Mouse (Mus musculus): ENCODE measurements around the gene Acsbg1. TPM values are rescaled to one million over a fixed set of nuclear protein-coding genes. Genes with fewer than 3 reads are reported as not detected.
"Not testable (repeated sequence)": the region's sequence is repeated elsewhere in the genome, so short reads cannot be mapped to it uniquely, and the experiment has no call there.

Acsbg1 gene
- under 1 TPM in 1 of 2 experiments, not detected in 1; 0.09 TPM for total RNA-seq (2021)

GRCm38 (mm10) chr9:54661605-54662377 lies at the start of gene Acsbg1:
Gene Acsbg1 (minus strand): TSS chr9:54661870.
- no peak for DNase-seq

DNA sequence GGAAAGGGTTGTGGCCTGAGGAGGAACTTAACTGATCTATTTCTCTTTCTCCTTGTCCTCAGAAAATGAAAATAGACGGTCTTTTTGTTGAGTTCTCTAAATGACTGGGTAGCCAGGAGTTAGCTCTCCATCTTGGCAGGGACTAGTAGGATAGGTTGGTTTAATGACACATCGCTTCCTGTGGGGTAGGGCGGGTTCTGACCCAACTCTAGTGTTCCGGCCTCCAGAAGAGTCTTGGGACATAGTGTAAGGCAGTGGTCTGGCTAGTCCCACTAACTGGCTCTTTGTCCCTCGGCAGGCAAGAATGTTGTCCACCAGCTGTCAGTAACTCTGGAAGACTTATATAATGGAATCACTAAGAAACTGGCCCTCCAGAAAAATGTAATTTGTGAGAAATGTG lies 46.4 kb upstream of the Acsbg1 start:
- no peak for DNase-seq

- DNase-seq = no peak
These were observed 45.8 kb upstream of the Acsbg1 start for GRCm38 (mm10) chr9:54707288-54707999.

- DNase-seq = no peak
These were observed 43.9 kb upstream of the Acsbg1 start for GRCm38 (mm10) chr9:54705561-54705960.

- DNase-seq = no peak
These were observed 42.7 kb upstream of the Acsbg1 start for GRCm38 (mm10) chr9:54704361-54704760.

DNA sequence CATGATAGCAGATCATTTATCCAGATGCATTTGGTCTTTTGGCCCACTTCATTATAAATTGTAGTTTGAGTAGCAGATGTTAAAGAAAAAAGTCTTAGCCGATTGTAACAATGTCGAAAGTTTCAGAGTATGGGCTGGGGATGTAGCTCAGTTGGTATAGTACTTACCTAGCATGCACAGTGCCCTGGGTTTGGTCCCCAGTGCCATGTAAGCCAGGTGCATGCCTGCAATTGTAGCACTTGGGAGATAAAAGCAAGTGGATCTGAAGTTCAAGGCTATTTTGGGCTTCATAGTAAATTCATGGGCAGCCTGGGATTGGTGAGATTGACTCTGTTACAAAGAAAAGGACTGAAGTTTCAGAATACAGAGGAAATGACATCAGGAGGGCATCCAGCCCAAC lies 40.9 kb upstream of the Acsbg1 start:
- no peak for DNase-seq

DNA sequence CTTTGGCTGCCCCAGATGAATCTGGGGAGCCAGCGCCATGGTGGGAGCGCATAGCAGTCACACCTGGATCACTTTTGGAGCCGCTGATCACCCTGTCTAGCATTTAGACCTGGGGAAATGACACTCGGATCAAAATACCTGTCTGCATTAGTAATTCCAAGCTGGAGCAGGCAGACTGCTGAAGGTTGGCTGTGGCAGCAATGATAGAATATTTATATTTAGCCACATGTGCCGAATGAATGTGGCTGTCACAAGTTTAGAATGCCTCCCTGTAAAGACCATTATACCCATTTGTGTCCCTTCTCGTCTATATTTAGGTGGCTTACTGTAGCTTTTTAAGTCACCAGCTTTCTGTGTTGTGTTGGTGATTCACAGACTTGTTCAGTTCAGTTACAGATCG lies 39.1 kb upstream of the Acsbg1 start:
- peak; percentile 21 for DNase-seq

DNA sequence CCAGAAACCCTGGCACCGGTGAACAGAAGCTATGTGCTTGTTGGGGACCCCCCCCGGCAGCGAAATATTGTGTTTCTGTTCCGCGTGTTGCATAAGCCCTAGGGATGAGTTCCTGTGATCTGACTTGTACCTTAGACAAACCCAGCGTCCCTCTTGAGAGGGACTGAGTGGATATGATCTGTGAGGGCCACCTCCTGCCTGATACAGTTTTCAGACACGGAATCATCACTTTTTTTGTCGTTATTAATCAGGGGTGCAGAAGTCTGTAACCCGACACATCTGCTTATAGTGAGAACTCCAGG lies 38.5 kb upstream of the Acsbg1 start:
- no peak for DNase-seq

DNA sequence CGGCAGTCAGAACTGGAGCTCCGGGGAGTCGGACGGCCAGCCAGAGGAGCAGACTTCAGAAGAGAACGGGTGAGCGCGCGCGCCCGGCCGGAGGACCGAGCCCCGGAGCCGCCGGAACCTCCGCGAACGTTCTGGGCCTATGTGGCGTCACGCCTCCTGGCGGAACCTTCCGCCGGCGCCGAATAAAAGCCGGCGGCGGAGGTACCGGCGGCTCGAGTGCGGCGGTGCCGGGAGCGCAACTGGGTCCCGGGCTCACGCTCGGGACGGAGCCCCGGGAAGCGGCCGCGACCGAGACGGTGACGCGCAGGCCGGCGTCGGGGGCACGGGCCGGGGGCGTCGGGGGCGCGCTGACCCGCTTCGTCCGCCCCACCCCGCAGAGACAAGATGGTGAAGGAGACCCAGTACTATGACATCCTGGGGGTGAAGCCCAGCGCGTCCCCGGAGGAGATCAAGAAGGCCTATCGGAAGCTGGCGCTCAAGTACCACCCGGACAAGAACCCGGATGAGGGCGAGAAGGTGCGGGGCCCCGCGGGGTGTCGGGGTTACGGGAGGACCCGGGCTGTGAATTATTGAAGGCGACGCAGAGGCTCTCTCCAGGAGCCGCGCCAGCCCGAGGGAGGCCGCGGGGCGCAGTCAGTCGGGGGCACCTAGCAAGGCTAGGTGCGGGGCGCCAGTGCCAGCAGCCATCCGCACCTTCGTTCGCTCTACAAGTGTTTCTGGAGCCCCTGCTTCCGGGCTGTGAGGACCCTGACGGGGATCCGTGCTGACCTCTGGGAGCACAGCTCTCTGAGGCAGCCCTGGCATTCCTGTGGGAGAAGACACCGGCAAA lies 37.9 kb upstream of the Acsbg1 start:
- DNase-seq = peak; percentile 86

- DNase-seq = no peak
These were observed 37.3 kb upstream of the Acsbg1 start for GRCm38 (mm10) chr9:54699087-54699344.

- DNase-seq = no peak
These were observed 36.8 kb upstream of the Acsbg1 start, which contains the start of gene Dnaja4 for GRCm38 (mm10) chr9:54698318-54699086. Gene Dnaja4 (plus strand): TSS chr9:54698873.

- peak; percentile 49 for DNase-seq
These were observed 29.7 kb upstream of the Acsbg1 start for GRCm38 (mm10) chr9:54691241-54691805.

DNA sequence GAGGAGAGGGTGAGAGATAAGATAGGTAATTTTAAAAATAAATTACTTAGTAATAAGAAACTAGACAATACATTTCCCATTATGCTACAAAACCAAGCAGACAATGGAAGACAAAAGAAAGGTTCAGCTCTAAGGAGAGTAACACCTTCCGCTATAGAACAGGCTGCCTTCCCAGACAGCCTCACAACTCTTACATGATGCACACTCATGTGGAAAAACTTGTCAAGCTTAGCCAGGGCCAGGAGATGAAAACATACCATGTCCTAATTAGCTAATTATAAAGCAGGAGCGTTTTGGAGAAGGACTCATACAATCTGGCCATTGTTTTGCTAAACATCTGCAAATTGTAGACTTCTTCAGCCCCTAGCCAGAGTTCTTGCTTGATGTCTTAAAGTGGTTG lies 29.0 kb upstream of the Acsbg1 start:
- DNase-seq = not testable (repeated sequence)

- DNase-seq = no peak
These were observed 27.8 kb upstream of the Acsbg1 start for GRCm38 (mm10) chr9:54689446-54689845.

GRCm38 (mm10) chr9:54687246-54688236 lies 25.9 kb upstream of the Acsbg1 start:
- DNase-seq = no peak

DNA sequence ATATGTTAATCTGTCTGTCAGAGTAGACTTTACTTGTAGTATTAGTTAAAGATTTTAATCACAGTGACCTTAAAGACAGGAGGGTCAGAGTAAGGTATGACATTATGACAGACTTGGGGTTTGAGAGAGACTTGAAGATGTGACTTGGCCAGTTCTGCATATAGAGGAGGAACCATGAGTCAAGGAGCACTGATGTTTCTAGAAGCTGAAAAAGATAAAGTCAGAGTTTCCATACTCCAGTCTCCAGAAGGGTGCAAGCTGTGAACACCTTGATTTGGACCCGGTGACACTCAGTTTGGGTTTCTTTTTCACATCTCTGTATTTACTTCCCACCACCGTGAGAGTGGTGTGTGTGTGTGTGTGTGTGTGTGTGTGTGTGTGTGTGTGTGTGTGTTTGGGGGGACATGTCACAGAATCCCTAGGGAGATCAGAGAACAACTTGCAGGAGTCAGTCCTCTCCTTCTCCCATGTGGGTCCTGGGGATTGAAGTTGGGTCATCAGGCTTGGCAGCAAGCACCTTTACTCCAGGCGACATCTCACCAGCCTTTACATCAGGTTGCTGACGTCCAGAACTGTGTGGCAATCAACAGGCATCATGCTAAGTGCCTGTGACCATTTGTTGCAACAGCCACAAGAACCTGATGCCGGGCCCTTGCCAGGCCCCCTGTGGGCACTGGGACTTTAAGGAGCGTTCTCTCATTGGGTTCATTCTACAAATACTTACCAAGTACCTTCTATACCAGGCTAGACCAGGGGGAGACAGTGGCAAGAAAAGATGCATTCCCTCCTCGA lies 22.3 kb upstream of the Acsbg1 start:
- no peak for DNase-seq

GRCm38 (mm10) chr9:54682846-54683245 lies 21.2 kb upstream of the Acsbg1 start:
- no peak for DNase-seq

DNA sequence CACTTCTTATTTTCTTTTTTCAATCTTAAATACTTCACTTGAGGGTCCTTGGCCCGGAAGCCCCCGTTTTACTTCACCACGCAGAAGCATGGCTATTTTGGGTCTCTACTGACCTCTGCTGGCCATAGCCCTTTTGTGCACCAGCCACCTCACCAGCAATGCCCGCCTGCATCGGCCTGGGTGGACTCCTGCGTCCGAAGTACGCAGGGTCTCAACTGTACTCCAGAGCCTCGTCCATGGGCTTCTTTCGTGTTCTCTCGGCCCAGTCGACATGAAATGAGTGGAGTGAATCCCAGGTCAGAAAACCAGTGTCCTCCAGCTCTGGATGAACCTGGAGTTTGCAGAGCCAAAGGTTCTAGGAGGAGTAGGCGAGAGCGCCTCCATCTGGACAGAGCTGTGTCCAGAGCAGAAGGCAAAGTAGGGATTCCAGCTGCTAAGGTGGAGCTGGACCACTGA lies 14.9 kb upstream of the Acsbg1 start:
- peak; percentile 83 for DNase-seq

DNA sequence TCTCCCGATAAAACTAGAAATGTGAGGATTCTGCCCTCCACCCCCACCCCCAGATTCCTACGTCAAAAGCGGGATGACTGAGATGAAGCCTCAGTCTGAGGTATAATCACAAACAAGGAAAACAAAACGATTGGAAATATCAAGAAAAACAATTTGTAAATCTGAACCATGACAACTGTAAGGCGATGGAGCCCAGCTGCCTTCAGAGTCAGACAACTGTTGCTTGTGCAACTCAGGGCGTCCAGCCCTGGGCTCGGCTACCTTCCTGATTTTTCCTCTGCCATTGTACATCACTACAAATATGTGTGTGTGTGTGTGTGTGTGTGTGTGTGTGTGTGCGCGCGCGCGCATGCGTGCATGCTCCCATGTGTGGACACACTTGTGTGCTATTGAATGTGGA lies 12.2 kb upstream of the Acsbg1 start:
- no peak for DNase-seq

GRCm38 (mm10) chr9:54671962-54672361 lies 10.3 kb upstream of the Acsbg1 start:
- no peak for DNase-seq
